8 mouse cellular contexts compared by ENCODE assay signal in the genomic region with DNA sequence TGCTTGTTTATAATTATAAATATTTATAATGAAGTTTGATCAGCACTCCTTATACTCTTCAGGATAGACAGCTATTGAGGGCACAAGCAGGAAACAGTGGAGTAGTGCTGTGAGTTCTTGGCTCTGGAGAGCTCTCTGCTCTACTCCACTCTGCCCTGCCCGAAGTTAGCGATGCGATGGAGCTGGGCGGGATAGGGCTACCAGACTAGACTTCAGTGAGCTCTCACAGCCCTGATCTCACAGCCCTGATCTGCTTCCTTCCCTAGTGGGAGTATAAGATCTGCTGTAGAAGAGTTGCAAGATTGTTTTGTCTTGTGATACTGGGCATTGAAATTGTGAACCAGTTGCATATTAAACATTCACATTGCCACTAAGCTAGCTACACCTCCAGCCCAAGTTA. TPM values are rescaled to one million over a fixed set of nuclear protein-coding genes. Genes with fewer than 3 reads are reported as not detected.
DNase-seq lines count a peak whose midpoint lies in the region; ATAC-seq and TF ChIP-seq lines count a peak whose summit lies in the region.

No protein-coding gene starts in this region.

- peaks cover 53% of the 10 kb centered on the region for H3K36me3 ChIP-seq in lung, embryonic 14.5 days (ENCODE audit: insufficient read depth)
- H3K36me3 ChIP-seq in embryonic facial prominence, embryonic 10.5 days (replicated peaks) = peaks cover 74% of the 10 kb centered on the region
- peaks cover 23% of the 10 kb centered on the region for H3K36me3 ChIP-seq in hindbrain, postnatal 0 days (ENCODE audit: insufficient read depth, low read length)
- peaks cover 58% of the 10 kb centered on the region for H3K36me3 ChIP-seq in liver, postnatal 0 days (replicated peaks; ENCODE audit: insufficient read depth, low read length)

- DNase-seq in lung, embryonic 14.5 days = no peak
- no peak for DNase-seq in lung, postnatal 10 days
- no peak for DNase-seq in embryonic facial prominence, embryonic 10.5 days (ENCODE audit: low spot score)
- DNase-seq in hindbrain, postnatal 0 days (ENCODE audit: low spot score) = no peak
- DNase-seq in liver, postnatal 0 days = no peak
- no peak for DNase-seq in frontal cortex, adult 2 months (ENCODE audit: extremely low spot score in 1 of 2, low spot score in 1 of 2)
- DNase-seq in right cerebral cortex, postnatal 14 days = no peak
- DNase-seq in layer of hippocampus, postnatal 36 days = no peak

- H3K4me2 ChIP-seq in lung, embryonic 14.5 days = peak overlapping the region; percentile 98
- peak overlapping the region; percentile 96 for H3K4me2 ChIP-seq in hindbrain, postnatal 0 days (ENCODE audit: low read depth, low read length)
- peak overlapping the region; percentile 85 for H3K4me2 ChIP-seq in liver, postnatal 0 days (ENCODE audit: low read depth, low read length)

- no peak for TF ChIP-seq CTCF in lung, embryonic 14.5 days (IDR thresholded peaks at IDR 0.05; ENCODE audit: low read depth)
- TF ChIP-seq CTCF in hindbrain, postnatal 0 days (IDR thresholded peaks at IDR 0.05; ENCODE audit: low read depth) = no peak
- no peak for TF ChIP-seq CTCF in liver, postnatal 0 days (IDR thresholded peaks at IDR 0.05; ENCODE audit: low read depth)

- H3K4me1 ChIP-seq in lung, embryonic 14.5 days (ENCODE audit: insufficient read depth) = no peaks in the 10 kb centered on the region; the same call in 1 of the 2 replicates
- peaks cover 44% of the 10 kb centered on the region for H3K4me1 ChIP-seq in embryonic facial prominence, embryonic 10.5 days
- H3K4me1 ChIP-seq in hindbrain, postnatal 0 days (ENCODE audit: insufficient read depth, low read length) = peaks cover 18% of the 10 kb centered on the region
- H3K4me1 ChIP-seq in liver, postnatal 0 days (ENCODE audit: insufficient read depth) = peaks cover 20% of the 10 kb centered on the region

- H3K4me3 ChIP-seq in lung, embryonic 14.5 days (ENCODE audit: low read depth, low read length) = peak overlapping the region; percentile 99
- peak overlapping the region; percentile 78 for H3K4me3 ChIP-seq in embryonic facial prominence, embryonic 10.5 days
- peak overlapping the region; percentile 98 for H3K4me3 ChIP-seq in hindbrain, postnatal 0 days (ENCODE audit: low read length)
- H3K4me3 ChIP-seq in liver, postnatal 0 days (ENCODE audit: low read depth, low read length) = peak overlapping the region; percentile 82

- 14% methylated on average over 4 of the region's 4 CpGs for WGBS in lung, embryonic 14.5 days
- WGBS in embryonic facial prominence, embryonic 10.5 days = 63% methylated on average over 4 of the region's 4 CpGs
- WGBS in hindbrain, postnatal 0 days = 23% methylated on average over 4 of the region's 4 CpGs
- WGBS in liver, postnatal 0 days (ENCODE audit: insufficient replicate concordance) = 1% methylated on average over 4 of the region's 4 CpGs

- no peaks in the 10 kb centered on the region for H3K9me3 ChIP-seq in lung, embryonic 14.5 days (ENCODE audit: low read depth, low read length)
- no peaks in the 10 kb centered on the region for H3K9me3 ChIP-seq in embryonic facial prominence, embryonic 10.5 days
- no peaks in the 10 kb centered on the region for H3K9me3 ChIP-seq in hindbrain, postnatal 0 days (ENCODE audit: low read length)
- no peaks in the 10 kb centered on the region for H3K9me3 ChIP-seq in liver, postnatal 0 days (ENCODE audit: low read length)

- H3K27me3 ChIP-seq in lung, embryonic 14.5 days (ENCODE audit: insufficient read depth, low read length) = no peaks in the 10 kb centered on the region
- no peaks in the 10 kb centered on the region for H3K27me3 ChIP-seq in embryonic facial prominence, embryonic 10.5 days (replicated peaks; ENCODE audit: low read depth, poor library complexity, severe bottlenecking)
- H3K27me3 ChIP-seq in hindbrain, postnatal 0 days (ENCODE audit: insufficient read depth, low read length) = no peaks in the 10 kb centered on the region
- H3K27me3 ChIP-seq in liver, postnatal 0 days (ENCODE audit: insufficient read depth, low read length) = no peaks in the 10 kb centered on the region

- TF ChIP-seq EP300 in liver, postnatal 0 days (IDR thresholded peaks at IDR 0.05; ENCODE audit: low read depth) = no peak

- H3K9ac ChIP-seq in lung, embryonic 14.5 days = peak overlapping the region; percentile 23
- peak overlapping the region; percentile 25; the same call in 1 of the 2 replicates for H3K9ac ChIP-seq in hindbrain, postnatal 0 days (replicated peaks; ENCODE audit: low read length)
- peak overlapping the region; percentile 88 for H3K9ac ChIP-seq in liver, postnatal 0 days (replicated peaks)

- no peak overlapping the region for H3K27ac ChIP-seq in lung, embryonic 14.5 days (ENCODE audit: low read depth)
- H3K27ac ChIP-seq in embryonic facial prominence, embryonic 10.5 days (replicated peaks) = no peak overlapping the region
- no peak overlapping the region for H3K27ac ChIP-seq in hindbrain, postnatal 0 days
- peak overlapping the region; percentile 42; the same call in 1 of the 2 replicates for H3K27ac ChIP-seq in liver, postnatal 0 days (ENCODE audit: low read depth)

- no peak for ATAC-seq in lung, embryonic 14.5 days (ENCODE audit: insufficient read depth)
- no peak for ATAC-seq in hindbrain, postnatal 0 days
- ATAC-seq in liver, postnatal 0 days = no peak

RNA-seq across cellular contexts. Expression of a gene that starts 3.9 kb away (rescaled TPM):
- 51.4 and 54.3 TPM in 2 replicates for polyA plus RNA-seq in lung, embryonic 14.5 days (2014; fragmentation: Nextera tagmentation; extraction: Ambion mirVana)
- 49.4 and 57.3 TPM in 2 replicates for polyA plus RNA-seq in embryonic facial prominence, embryonic 10.5 days (2016; fragmentation: Nextera tagmentation; extraction: Ambion mirVana)
- 37.4 and 46.9 TPM in 2 replicates for total RNA-seq in hindbrain, postnatal 0 days (2014; rRNA removed)
- 15.9 and 17.0 TPM in 2 replicates for polyA plus RNA-seq in hindbrain, postnatal 0 days (2015; fragmentation: Nextera tagmentation; extraction: Ambion mirVana)
- 24.3 and 27.0 TPM in 2 replicates for polyA plus RNA-seq in liver, postnatal 0 days (2015; fragmentation: Nextera tagmentation; extraction: Ambion mirVana)
- polyA plus RNA-seq in frontal cortex, adult 2 months (2012; rRNA removed) = 26.3 and 27.2 TPM in 2 replicates
- total RNA-seq in layer of hippocampus, postnatal 36 days (2021) = 10 to 100 TPM; 42.5 to 44.2 TPM

RNA-seq across cellular contexts. Expression of a gene that starts 29.1 kb away (rescaled TPM):
- 6.7 and 10.2 TPM in 2 replicates for polyA plus RNA-seq in lung, embryonic 14.5 days (2014; fragmentation: Nextera tagmentation; extraction: Ambion mirVana)
- 3.4 and 3.7 TPM in 2 replicates for polyA plus RNA-seq in embryonic facial prominence, embryonic 10.5 days (2016; fragmentation: Nextera tagmentation; extraction: Ambion mirVana)
- total RNA-seq in hindbrain, postnatal 0 days (2014; rRNA removed) = 41.0 and 44.1 TPM in 2 replicates
- 9.7 TPM in 2 replicates for polyA plus RNA-seq in hindbrain, postnatal 0 days (2015; fragmentation: Nextera tagmentation; extraction: Ambion mirVana)
- polyA plus RNA-seq in liver, postnatal 0 days (2015; fragmentation: Nextera tagmentation; extraction: Ambion mirVana) = 3.8 and 4.0 TPM in 2 replicates
- 51.7 and 53.6 TPM in 2 replicates for polyA plus RNA-seq in frontal cortex, adult 2 months (2012; rRNA removed)
- total RNA-seq in layer of hippocampus, postnatal 36 days (2021) = 10 to 100 TPM; 48.4 to 51.8 TPM

Comparison
In these comparisons a context has a peak if more than half of its experiments do, and no peak if none do; other contexts are left out.
1. H3K9ac ChIP-seq: peak in every context shown above with its lines; median percentile 88 in liver, postnatal 0 days; 25 in hindbrain, postnatal 0 days; 23 in lung, embryonic 14.5 days.